Mouse (Mus musculus): ENCODE data around the gene Lrrc43. TPM values are rescaled to one million over a fixed set of nuclear protein-coding genes. Genes with fewer than 3 reads are reported as not detected.

Gene Lrrc43
- not detected in 2 replicates for polyA plus RNA-seq (2012; ENCODE audit: insufficient read depth, insufficient read length, low replicate concordance, missing spikeins)

DNA sequence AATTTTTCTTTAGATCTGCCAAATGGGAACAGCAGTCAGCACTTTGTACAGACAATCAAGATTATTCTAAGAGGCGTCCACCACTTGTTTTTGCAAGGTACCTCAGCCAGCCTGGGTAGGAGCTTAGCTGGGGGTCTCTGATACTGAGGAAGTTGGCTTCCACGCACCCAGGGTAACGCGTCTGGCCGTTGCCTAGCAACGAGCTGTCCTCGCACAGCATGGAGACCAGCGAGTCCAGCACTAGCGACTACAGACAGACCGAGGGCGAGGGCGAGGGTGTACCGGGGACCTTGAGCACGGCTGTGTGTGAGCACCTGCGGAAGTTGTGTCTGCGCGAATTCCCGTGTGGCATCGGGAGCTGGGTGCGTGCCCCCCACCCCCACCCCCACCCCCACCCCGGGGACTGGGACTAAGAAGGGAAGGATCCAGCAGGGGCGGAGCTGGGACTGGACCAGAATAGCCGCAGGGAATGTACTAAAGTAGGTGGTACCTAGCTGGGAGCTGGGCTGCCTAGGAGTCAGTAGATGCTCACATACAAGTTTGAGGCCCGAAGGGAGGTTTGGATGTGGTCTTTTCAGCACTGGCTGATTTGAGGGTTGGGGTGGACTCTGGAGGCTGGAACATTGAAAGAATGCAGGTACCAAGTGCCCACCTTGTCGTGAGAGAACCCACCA, at the start of gene Lrrc43, which contains the start of gene Il31:
TSS of gene Lrrc43 (plus strand) at position 194 of the 674 bp plus-strand sequence.
TSS of gene Il31 (minus strand) at position 378 of the 674 bp plus-strand sequence.
- WGBS: 10% methylated on average over 25 of the region's 25 CpGs
- Histone ChIP-seq H3K27ac (ENCODE audit: insufficient read depth, low read depth, low read length) (no peak within 1 kb of the TSS), H3K4me1 (ENCODE audit: control insufficient read depth, insufficient read depth, low read length) (peaks cover 8% of the 10 kb centered on the region), H3K4me3 (ENCODE audit: insufficient read depth, low read depth, low read length) (0 out of 2 replicates have a peak within 1 kb of the TSS, but pooled peaks have one; percentile 17)
- TF ChIP-seq CTCF (IDR thresholded peaks at IDR 0.05; ENCODE audit: insufficient read depth, low read depth, low read length) (no peak), POLR2A (IDR thresholded peaks at IDR 0.05; ENCODE audit: insufficient read depth, low read depth, low read length) (no peak)

DNA sequence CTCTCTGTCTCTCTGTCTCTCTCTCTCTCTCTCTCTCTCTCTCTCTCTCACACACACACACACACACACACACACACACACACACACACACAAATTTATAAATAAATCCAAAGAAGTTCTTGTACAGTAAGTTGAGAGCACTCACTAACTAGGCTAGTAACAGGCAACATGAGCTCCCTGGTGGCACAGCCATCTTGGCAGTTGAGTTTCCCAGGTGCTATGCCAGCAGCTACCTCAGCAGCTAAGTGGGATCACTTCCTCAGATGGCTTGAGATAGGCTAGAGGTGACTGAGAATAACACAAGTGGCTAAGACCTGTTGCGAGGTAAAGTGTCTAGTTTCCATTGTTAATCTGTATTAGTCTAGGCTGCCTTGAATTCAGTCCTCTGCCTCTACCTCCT, 49.8 kb upstream of the Lrrc43 start:
- no peak for TF ChIP-seq CTCF (IDR thresholded peaks at IDR 0.05; ENCODE audit: insufficient read depth, low read depth, low read length)
- peaks cover 5% of the 10 kb centered on the region for H3K4me1 ChIP-seq (ENCODE audit: control insufficient read depth, insufficient read depth, low read length)
- no peak overlapping the region for H3K4me3 ChIP-seq (ENCODE audit: insufficient read depth, low read depth, low read length)
- 91% methylated on average over 1 of the region's 1 CpGs for WGBS
- no peak overlapping the region for H3K27ac ChIP-seq (ENCODE audit: insufficient read depth, low read depth, low read length)

DNA sequence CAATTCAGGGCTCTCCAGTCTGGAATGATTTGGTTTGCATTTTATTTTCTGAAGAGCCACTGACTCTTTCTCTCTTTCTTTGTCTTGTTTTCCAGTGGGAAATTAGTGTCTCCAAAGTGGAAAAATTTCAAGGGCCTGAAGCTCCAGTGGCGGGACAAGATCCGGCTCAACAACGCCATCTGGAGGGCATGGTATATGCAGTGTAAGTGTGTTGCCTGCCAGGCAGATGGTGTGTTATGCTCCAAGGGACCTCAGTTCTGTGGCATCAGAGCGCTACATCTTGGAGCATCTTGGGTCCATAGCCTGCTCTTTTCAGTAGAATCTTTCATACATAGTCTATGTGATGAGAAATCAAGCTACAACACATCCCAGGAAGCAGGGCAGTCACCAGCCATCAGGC, 49.2 kb upstream of the Lrrc43 start:
- H3K27ac ChIP-seq (ENCODE audit: insufficient read depth, low read depth, low read length): no peak overlapping the region
- H3K4me3 ChIP-seq (ENCODE audit: insufficient read depth, low read depth, low read length): no peak overlapping the region
- TF ChIP-seq CTCF (IDR thresholded peaks at IDR 0.05; ENCODE audit: insufficient read depth, low read depth, low read length) (no peak), POLR2A (IDR thresholded peaks at IDR 0.05; ENCODE audit: insufficient read depth, low read depth, low read length) (no peak)
- peaks cover 5% of the 10 kb centered on the region for H3K4me1 ChIP-seq (ENCODE audit: control insufficient read depth, insufficient read depth, low read length)
- WGBS: 71% methylated on average over 4 of the region's 4 CpGs

DNA sequence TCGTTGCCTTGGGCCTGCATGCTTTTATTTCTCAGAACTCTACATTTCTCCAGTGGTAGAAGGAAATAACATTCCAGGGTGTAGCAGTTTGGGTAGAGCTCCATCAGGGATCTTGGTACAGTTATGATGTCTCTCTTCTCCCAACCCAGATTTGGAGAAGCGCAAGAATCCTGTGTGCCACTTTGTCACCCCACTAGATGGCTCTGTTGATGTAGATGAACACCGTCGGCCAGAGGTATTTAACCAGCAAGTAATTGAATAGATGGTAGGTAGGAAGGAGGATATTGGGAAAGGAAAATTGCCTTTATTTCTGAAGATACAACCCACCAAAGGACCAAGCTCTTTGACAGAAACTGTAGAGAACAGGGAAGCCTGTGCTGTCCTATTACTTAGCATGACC, 48.4 kb upstream of the Lrrc43 start:
- Histone ChIP-seq H3K4me3 (ENCODE audit: insufficient read depth, low read depth, low read length) (no peak overlapping the region), H3K27ac (ENCODE audit: insufficient read depth, low read depth, low read length) (no peak overlapping the region), H3K4me1 (ENCODE audit: control insufficient read depth, insufficient read depth, low read length) (peaks cover 4% of the 10 kb centered on the region)
- 50% methylated on average over 4 of the region's 4 CpGs for WGBS
- TF ChIP-seq POLR2A (IDR thresholded peaks at IDR 0.05; ENCODE audit: insufficient read depth, low read depth, low read length): no peak

DNA sequence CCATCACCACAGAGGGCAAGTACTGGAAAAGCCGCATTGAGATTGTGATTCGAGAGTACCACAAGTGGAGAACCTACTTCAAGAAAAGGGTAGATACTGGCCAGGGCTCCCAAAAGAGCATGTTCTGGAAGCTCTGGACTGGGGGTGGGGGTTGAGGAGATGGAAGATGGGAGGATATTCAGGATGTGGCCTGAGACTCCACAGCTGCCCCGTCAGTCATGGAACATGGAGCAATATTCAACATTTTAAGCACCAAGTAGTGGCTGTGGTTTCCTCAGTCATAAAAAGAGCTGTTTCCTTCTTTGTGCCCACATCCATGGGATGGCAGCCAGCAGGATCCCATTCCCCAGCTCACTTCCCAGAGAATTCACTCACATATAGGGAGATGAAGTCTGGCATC, 46.8 kb upstream of the Lrrc43 start:
- TF ChIP-seq CTCF (IDR thresholded peaks at IDR 0.05; ENCODE audit: insufficient read depth, low read depth, low read length): no peak
- no peak for TF ChIP-seq POLR2A (IDR thresholded peaks at IDR 0.05; ENCODE audit: insufficient read depth, low read depth, low read length)
- Histone ChIP-seq H3K4me1 (ENCODE audit: control insufficient read depth, insufficient read depth, low read length) (0 out of 2 replicates have a peak, but pooled peaks cover 2% of the 10 kb centered on the region), H3K27ac (ENCODE audit: insufficient read depth, low read depth, low read length) (no peak overlapping the region), H3K4me3 (ENCODE audit: insufficient read depth, low read depth, low read length) (no peak overlapping the region)
- 91% methylated on average over 3 of the region's 3 CpGs for WGBS

DNA sequence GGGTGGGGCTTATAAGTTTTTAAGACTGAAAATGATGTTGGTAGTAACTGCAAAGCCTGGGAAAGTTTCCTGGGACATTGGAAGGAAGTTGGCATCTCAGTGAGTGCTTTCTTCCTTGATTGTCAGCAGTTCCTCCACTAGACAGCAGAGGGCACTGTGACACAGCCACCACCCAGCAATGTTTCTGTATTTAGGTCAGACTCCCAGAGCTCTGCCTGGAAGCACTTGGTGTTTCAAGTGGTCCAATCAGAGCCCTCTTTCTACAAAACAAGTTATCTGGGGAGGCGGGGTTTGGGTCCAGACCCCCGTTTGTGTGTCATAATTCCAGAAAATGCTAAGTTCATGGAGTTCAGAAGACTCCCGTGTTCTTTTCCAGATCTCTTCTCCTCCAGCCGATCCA, 45.0 kb upstream of the Lrrc43 start:
- no peak for TF ChIP-seq POLR2A (IDR thresholded peaks at IDR 0.05; ENCODE audit: insufficient read depth, low read depth, low read length)
- no peak for TF ChIP-seq CTCF (IDR thresholded peaks at IDR 0.05; ENCODE audit: insufficient read depth, low read depth, low read length)
- H3K27ac ChIP-seq (ENCODE audit: insufficient read depth, low read depth, low read length): no peak overlapping the region
- H3K4me1 ChIP-seq (ENCODE audit: control insufficient read depth, insufficient read depth, low read length): no peaks in the 10 kb centered on the region
- no peak overlapping the region for H3K4me3 ChIP-seq (ENCODE audit: insufficient read depth, low read depth, low read length)
- WGBS: 42% methylated on average over 4 of the region's 4 CpGs

DNA sequence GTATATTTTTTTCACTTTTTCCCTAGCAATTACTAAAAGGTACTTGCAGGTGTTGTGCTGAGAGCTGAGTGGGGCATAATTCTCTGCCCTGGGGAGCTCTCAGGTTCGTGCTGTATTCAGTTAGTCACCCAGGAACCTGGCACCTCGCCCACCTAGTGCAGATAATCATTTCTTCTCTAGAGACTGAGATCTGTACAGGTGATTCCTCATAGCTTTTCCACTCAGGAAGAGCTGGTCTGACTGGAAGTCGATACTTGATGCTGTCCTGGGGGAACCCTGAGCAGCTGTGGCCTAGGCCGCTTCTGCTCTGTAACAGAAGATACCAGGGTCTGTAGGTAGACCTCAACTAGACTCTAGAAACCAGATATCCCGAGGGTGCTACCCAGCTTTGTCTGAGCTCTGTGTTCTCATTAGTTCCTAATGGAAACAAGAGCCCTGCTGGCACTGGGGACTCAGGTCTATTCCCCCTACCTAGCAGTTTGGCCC, 44.2 kb upstream of the Lrrc43 start:
- WGBS: 89% methylated on average over 5 of the region's 5 CpGs
- no peak overlapping the region for H3K4me3 ChIP-seq (ENCODE audit: insufficient read depth, low read depth, low read length)
- H3K27ac ChIP-seq (ENCODE audit: insufficient read depth, low read depth, low read length): no peak overlapping the region
- no peak for TF ChIP-seq CTCF (IDR thresholded peaks at IDR 0.05; ENCODE audit: insufficient read depth, low read depth, low read length)
- no peak for TF ChIP-seq POLR2A (IDR thresholded peaks at IDR 0.05; ENCODE audit: insufficient read depth, low read depth, low read length)
- H3K4me1 ChIP-seq (ENCODE audit: control insufficient read depth, insufficient read depth, low read length): no peaks in the 10 kb centered on the region

DNA sequence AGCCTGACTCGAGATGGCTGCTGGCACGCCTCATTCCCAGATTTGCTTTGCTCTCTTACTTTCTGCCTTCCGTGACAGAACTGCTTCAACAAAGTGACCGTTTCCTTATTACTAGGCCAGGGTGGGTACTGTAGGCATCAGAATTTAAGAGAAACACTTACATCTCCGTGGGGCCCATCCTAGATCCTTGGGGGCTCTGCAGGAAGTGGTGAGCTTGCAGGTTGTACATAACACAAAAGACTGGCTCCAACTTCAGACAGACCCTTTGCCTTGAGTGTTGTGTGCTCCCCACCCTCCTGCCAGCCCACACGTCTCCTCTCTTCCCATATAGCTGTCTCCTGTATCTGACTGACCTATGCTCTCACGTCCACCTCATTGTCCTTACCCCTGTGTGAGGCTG, 37.2 kb upstream of the Lrrc43 start:
- Histone ChIP-seq H3K4me3 (ENCODE audit: insufficient read depth, low read depth, low read length) (no peak overlapping the region), H3K4me1 (ENCODE audit: control insufficient read depth, insufficient read depth, low read length) (no peaks in the 10 kb centered on the region), H3K27ac (ENCODE audit: insufficient read depth, low read depth, low read length) (no peak overlapping the region)
- 91% methylated on average over 7 of the region's 7 CpGs for WGBS
- TF ChIP-seq CTCF (IDR thresholded peaks at IDR 0.05; ENCODE audit: insufficient read depth, low read depth, low read length) (no peak), POLR2A (IDR thresholded peaks at IDR 0.05; ENCODE audit: insufficient read depth, low read depth, low read length) (no peak)

DNA sequence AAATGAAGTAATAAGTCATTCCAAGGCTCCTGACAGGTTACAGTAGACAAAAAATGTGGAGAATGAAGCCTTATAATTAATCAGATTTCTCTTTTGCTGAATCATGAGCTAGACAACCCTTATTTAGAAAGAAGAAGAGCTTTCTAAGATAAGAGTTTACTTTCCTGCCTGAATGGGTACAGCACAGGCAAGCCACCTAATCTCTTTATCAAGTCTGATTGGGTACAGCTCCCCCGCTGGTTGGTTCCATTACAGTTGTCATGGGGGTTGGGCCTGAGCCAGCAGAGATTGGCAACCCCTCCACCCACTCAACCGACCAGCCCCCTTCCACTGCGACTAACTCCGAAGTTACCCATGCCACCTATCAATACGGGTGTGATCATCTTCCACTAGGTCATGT, 27.7 kb upstream of the Lrrc43 start:
- no peak for TF ChIP-seq POLR2A (IDR thresholded peaks at IDR 0.05; ENCODE audit: insufficient read depth, low read depth, low read length)
- TF ChIP-seq CTCF (IDR thresholded peaks at IDR 0.05; ENCODE audit: insufficient read depth, low read depth, low read length): no peak
- 55% methylated on average over 5 of the region's 5 CpGs for WGBS
- H3K4me1 ChIP-seq (ENCODE audit: control insufficient read depth, insufficient read depth, low read length): no peaks in the 10 kb centered on the region; the same call in 1 of the 2 replicates
- no peak overlapping the region for H3K27ac ChIP-seq (ENCODE audit: insufficient read depth, low read depth, low read length)
- H3K4me3 ChIP-seq (ENCODE audit: insufficient read depth, low read depth, low read length): no peak overlapping the region

Data from olfactory bulb, adult 2 months (tissue).